Mouse (Mus musculus): ENCODE results near the gene Pde9a. TPM values are rescaled to one million over a fixed set of nuclear protein-coding genes. Genes with fewer than 3 reads are reported as not detected.

The Pde9a gene
- total RNA-seq (2014; rRNA removed; ENCODE audit: low replicate concordance) (2.6 and 19.5 TPM in 2 replicates), polyA plus RNA-seq (2015; fragmentation: Nextera tagmentation; extraction: Ambion mirVana) (5.7 and 6.6 TPM in 2 replicates)

DNA sequence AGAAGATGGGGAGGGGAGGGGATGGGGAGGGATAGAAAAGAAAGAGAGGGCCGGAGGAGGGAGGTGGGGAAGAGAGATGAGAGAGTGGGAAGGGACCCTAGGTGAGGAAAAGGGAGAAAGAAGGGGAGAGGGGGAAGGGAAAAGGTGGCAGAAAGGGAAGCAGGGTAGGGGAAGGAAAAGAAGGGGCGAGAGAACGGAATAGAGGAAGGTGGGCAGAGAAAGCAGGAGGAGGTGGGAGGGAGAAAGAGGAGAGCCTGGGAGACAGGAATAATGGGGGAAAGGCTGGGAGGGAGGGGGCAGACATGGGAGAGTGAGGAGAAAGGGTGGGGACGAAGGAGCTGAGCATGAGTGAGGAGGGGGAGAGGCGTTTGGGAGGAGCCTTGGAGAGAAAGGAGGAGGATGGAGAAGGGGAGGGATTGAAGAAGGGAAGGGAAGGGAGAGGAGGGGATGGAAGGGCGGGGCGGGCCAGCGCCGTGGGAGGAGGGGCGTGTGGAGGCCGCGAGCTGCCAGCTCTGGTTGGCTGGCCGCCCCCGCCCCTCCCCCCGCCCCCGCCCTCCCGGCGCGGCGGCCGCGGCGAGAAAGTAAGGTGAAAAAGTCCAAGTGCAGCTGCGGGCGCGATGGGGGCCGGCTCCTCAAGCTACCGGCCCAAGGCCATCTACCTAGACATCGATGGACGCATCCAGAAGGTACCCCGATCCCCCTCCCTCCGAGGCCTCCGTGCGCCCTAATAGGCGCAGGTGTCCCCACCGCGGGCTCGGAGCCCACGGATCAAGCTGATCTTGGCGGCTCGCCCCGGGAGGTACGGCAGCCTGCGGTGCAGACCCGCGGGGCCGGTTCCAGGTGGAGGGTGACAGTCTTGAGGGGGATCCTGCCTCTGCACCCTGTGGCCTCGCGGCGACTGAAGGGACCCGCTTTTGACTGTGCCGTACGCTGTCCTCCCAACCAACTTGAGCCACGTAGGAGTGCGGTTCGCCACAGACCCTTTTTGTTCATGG lies at the start of gene Pde9a:
Gene Pde9a (plus strand): TSS at position 540 of the 995 bp plus-strand sequence.
- peak; percentile 56 for ATAC-seq (ENCODE audit: insufficient read depth, low read depth)
- no peaks in the 10 kb centered on the region for H3K4me1 ChIP-seq (ENCODE audit: control insufficient read depth, insufficient read depth)

DNA sequence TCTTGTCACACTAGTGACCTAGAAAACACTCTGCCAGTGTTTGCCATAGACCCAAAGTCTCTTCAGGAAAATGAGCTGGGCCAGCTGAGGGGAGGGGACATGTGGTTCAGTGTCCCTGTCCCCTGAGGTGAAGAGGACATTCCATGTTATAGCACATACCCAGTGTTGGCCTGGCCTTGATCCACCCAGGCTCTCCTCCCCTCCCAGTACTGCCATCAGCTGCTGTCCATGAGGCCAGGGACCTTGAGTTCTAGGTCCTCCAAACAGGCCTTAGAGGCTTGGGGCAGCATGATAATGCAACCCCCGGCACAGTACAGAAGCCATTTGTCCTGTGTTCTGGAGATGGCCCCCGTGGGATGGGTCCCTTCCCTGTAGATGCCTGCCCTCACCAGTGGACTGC lies 46.2 kb upstream of the Pde9a start:
- Histone ChIP-seq H3K9ac (replicated peaks; ENCODE audit: low read depth, low read length) (no peak overlapping the region), H3K9me3 (replicated peaks; ENCODE audit: control insufficient read depth, low read length) (no peaks in the 10 kb centered on the region), H3K4me2 (ENCODE audit: low read depth, low read length) (no peak overlapping the region), H3K36me3 (replicated peaks; ENCODE audit: control insufficient read depth, insufficient read depth, low read length) (no peaks in the 10 kb centered on the region), H3K27ac (ENCODE audit: low read depth) (no peak overlapping the region), H3K4me3 (ENCODE audit: low read depth, low read length) (no peak overlapping the region), H3K27me3 (ENCODE audit: control insufficient read depth, insufficient read depth, low read length) (no peaks in the 10 kb centered on the region), H3K4me1 (ENCODE audit: control insufficient read depth, insufficient read depth) (no peaks in the 10 kb centered on the region)
- DNase-seq (ENCODE audit: low spot score) (no peak), ATAC-seq (ENCODE audit: insufficient read depth, low read depth) (no peak)
- 83% methylated on average over 2 of the region's 2 CpGs for WGBS
- TF ChIP-seq CTCF (IDR thresholded peaks at IDR 0.05; ENCODE audit: low read depth) (no peak), EP300 (IDR thresholded peaks at IDR 0.05; ENCODE audit: low read depth) (no peak)

More for the DNA sequence above, at the start of gene Pde9a:
- Histone ChIP-seq H3K9me3 (replicated peaks; ENCODE audit: control insufficient read depth, low read length) (no peaks in the 10 kb centered on the region), H3K4me3 (ENCODE audit: low read depth, low read length) (peak within 1 kb of the TSS; percentile 65), H3K27me3 (ENCODE audit: control insufficient read depth, insufficient read depth, low read length) (peaks cover 24% of the 10 kb centered on the region), H3K27ac (ENCODE audit: low read depth) (peak within 1 kb of the TSS; percentile 18), H3K4me2 (ENCODE audit: low read depth, low read length) (peak within 1 kb of the TSS; percentile 88), H3K9ac (replicated peaks; ENCODE audit: low read depth, low read length) (peak within 1 kb of the TSS; percentile 65), H3K36me3 (replicated peaks; ENCODE audit: control insufficient read depth, insufficient read depth, low read length) (no peaks in the 10 kb centered on the region)
- no peak for TF ChIP-seq EP300 (IDR thresholded peaks at IDR 0.05; ENCODE audit: low read depth)
- no peak for TF ChIP-seq CTCF (IDR thresholded peaks at IDR 0.05; ENCODE audit: low read depth)
- peak; percentile 60 for DNase-seq (ENCODE audit: low spot score)
- WGBS, result 1% methylated on average over 34 of the region's 56 CpGs

DNA sequence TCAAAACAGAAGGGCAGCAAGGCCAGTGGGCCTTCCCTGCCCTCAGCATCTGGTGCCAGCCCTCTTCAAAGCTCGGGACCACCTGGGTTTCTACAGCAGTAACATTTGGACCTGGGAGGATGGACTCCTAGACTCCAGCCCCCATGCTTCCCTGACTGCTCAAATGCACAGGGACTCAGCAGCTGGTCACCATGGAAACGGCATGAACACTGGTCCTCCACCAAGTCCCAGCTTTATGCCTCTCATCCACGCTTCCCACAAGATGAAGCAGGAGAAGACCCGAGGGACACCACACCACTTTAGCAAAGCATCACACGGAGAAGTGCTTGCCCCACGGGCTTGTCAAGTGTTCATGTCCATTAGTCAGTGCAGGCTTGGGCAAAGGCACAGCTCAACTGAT lies 43.8 kb upstream of the Pde9a start:
- H3K4me3 ChIP-seq (ENCODE audit: low read depth, low read length), result no peak overlapping the region
- H3K27me3 ChIP-seq (ENCODE audit: control insufficient read depth, insufficient read depth, low read length), result no peaks in the 10 kb centered on the region
- 76% methylated on average over 6 of the region's 6 CpGs for WGBS
- no peak overlapping the region for H3K4me2 ChIP-seq (ENCODE audit: low read depth, low read length)
- TF ChIP-seq CTCF (IDR thresholded peaks at IDR 0.05; ENCODE audit: low read depth) (no peak), EP300 (IDR thresholded peaks at IDR 0.05; ENCODE audit: low read depth) (no peak)
- no peak overlapping the region for H3K27ac ChIP-seq (ENCODE audit: low read depth)
- no peaks in the 10 kb centered on the region for H3K36me3 ChIP-seq (replicated peaks; ENCODE audit: control insufficient read depth, insufficient read depth, low read length)
- ATAC-seq (ENCODE audit: insufficient read depth, low read depth), result no peak
- DNase-seq (ENCODE audit: low spot score), result no peak
- no peak overlapping the region for H3K9ac ChIP-seq (replicated peaks; ENCODE audit: low read depth, low read length)
- no peaks in the 10 kb centered on the region for H3K9me3 ChIP-seq (replicated peaks; ENCODE audit: control insufficient read depth, low read length)
- H3K4me1 ChIP-seq (ENCODE audit: control insufficient read depth, insufficient read depth), result no peaks in the 10 kb centered on the region

DNA sequence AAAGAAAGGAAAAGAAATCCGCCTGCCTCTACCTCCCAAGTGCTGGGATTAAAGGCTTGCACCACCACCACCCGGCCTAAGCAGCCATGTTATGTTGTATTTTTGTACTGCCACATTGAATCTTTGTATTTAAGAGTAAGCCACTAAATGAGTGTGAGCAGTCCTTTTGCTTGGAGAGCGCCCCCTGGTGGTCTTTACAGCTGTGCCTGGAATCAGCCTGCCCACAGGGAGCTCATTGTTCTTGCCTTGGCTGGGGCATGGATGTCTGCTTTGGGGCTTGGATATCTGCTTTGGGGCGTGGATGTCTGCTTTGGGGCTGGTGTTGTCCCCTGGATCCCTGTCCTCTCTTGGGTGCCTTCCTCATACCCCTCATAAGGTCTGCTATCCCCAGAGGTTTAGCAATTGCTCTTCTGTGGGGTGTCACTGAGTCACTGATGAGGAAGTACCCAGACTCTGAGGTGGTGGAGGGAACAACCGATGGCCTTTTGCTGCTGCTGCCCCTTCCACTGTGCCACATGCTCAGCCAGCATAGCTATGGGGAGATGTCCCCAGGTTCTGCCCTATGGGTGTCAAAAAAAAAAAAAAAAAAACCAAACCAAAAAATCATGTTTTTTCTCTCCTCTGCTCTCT lies 41.7 kb upstream of the Pde9a start:
- WGBS, result 36% methylated on average over 5 of the region's 5 CpGs
- H3K9me3 ChIP-seq (replicated peaks; ENCODE audit: control insufficient read depth, low read length), result no peaks in the 10 kb centered on the region
- DNase-seq (ENCODE audit: low spot score), result peak; percentile 63
- no peak overlapping the region for H3K27ac ChIP-seq (ENCODE audit: low read depth)
- TF ChIP-seq EP300 (IDR thresholded peaks at IDR 0.05; ENCODE audit: low read depth) (no peak), CTCF (IDR thresholded peaks at IDR 0.05; ENCODE audit: low read depth) (peak; percentile 81)
- no peaks in the 10 kb centered on the region for H3K27me3 ChIP-seq (ENCODE audit: control insufficient read depth, insufficient read depth, low read length)
- no peak overlapping the region for H3K4me2 ChIP-seq (ENCODE audit: low read depth, low read length)
- H3K4me3 ChIP-seq (ENCODE audit: low read depth, low read length), result no peak overlapping the region
- no peak for ATAC-seq (ENCODE audit: insufficient read depth, low read depth)
- no peak overlapping the region for H3K9ac ChIP-seq (replicated peaks; ENCODE audit: low read depth, low read length)
- H3K4me1 ChIP-seq (ENCODE audit: control insufficient read depth, insufficient read depth), result no peaks in the 10 kb centered on the region
- H3K36me3 ChIP-seq (replicated peaks; ENCODE audit: control insufficient read depth, insufficient read depth, low read length), result no peaks in the 10 kb centered on the region

DNA sequence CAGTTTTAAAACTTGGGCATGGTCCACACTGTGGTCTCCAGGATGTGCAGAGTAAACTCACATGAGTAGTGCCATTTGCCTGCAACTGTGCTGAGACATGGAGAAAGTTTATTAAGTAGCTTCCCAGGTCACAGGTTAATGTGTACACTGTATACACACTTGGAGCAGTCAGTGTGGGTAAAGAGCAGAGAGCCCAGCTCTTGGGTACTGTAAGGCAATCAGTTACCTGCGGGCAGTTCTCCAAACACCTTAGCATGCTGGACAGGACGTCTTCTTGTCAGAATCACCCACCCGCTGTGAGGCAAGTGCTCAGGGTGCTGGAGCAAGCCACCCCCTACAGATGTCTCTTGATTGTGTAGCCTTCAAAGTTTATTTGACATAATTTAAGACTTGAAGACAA lies 41.2 kb upstream of the Pde9a start:
- no peak overlapping the region for H3K27ac ChIP-seq (ENCODE audit: low read depth)
- H3K4me3 ChIP-seq (ENCODE audit: low read depth, low read length), result no peak overlapping the region
- ATAC-seq (ENCODE audit: insufficient read depth, low read depth) (no peak), DNase-seq (ENCODE audit: low spot score) (no peak)
- no peaks in the 10 kb centered on the region for H3K9me3 ChIP-seq (replicated peaks; ENCODE audit: control insufficient read depth, low read length)
- no peak overlapping the region for H3K9ac ChIP-seq (replicated peaks; ENCODE audit: low read depth, low read length)
- no peaks in the 10 kb centered on the region for H3K27me3 ChIP-seq (ENCODE audit: control insufficient read depth, insufficient read depth, low read length)
- H3K4me2 ChIP-seq (ENCODE audit: low read depth, low read length), result no peak overlapping the region
- H3K4me1 ChIP-seq (ENCODE audit: control insufficient read depth, insufficient read depth), result no peaks in the 10 kb centered on the region
- WGBS, result 90% methylated on average over 3 of the region's 3 CpGs
- H3K36me3 ChIP-seq (replicated peaks; ENCODE audit: control insufficient read depth, insufficient read depth, low read length), result no peaks in the 10 kb centered on the region
- TF ChIP-seq EP300 (IDR thresholded peaks at IDR 0.05; ENCODE audit: low read depth), result no peak
- no peak for TF ChIP-seq CTCF (IDR thresholded peaks at IDR 0.05; ENCODE audit: low read depth)

All from heart, postnatal 0 days (tissue).